Mouse (Mus musculus) limb, embryonic 15.5 days (tissue): ENCODE measurements around the gene Uap1. TPM values are rescaled to one million over a fixed set of nuclear protein-coding genes. Genes with fewer than 3 reads are reported as not detected.
"Not testable (repeated sequence)": the region's sequence is repeated elsewhere in the genome, so short reads cannot be mapped to it uniquely, and the experiment has no call there.

Source experiments
- ATAC-seq: fragments of 200-750 bp; cut with Nextera tagmentation; 2 replicates; pipeline ENCODE4 v1.8.0; 2017; ENCODE audit warnings: low read depth, moderate TSS enrichment; ENCODE audit not compliant: insufficient number of reproducible peaks, low FRiP score, low TSS enrichment
- H3K27ac ChIP-seq: fragments of 300-500 bp; sonication (generic); 2 replicates; pipeline ENCODE4 v1.5.1; 2015; ENCODE audit warnings: moderate library complexity, mild to moderate bottlenecking, inconsistent platforms
- H3K27me3 ChIP-seq: fragments of 300-500 bp; sonication (generic); 2 replicates; pipeline ENCODE4 v1.6.1; 2015; ENCODE audit warnings: inconsistent platforms
- H3K36me3 ChIP-seq: fragments of 300-500 bp; sonication (generic); 2 replicates; pipeline ENCODE4 v1.6.1; 2015; ENCODE audit warnings: inconsistent platforms
- H3K4me1 ChIP-seq: fragments of 300-500 bp; sonication (generic); 2 replicates; pipeline ENCODE4 v1.6.1; 2015; ENCODE audit warnings: inconsistent platforms
- H3K4me2 ChIP-seq: fragments of 300-500 bp; sonication (generic); 2 replicates; pipeline ENCODE4 v1.6.1; 2015; ENCODE audit warnings: mild to moderate bottlenecking, inconsistent platforms
- H3K4me3 ChIP-seq: fragments of 300-500 bp; sonication (generic); 2 replicates; pipeline ENCODE4 v1.5.1; 2015; ENCODE audit warnings: mild to moderate bottlenecking, inconsistent platforms
- H3K9ac ChIP-seq: fragments of 300-500 bp; sonication (generic); 2 replicates; pipeline ENCODE4 v1.6.1; 2015; ENCODE audit warnings: inconsistent platforms
- H3K9me3 ChIP-seq: fragments of 300-500 bp; sonication (generic); 2 replicates; pipeline ENCODE4 v1.6.1; 2016; ENCODE audit warnings: inconsistent platforms
- WGBS: fragments of 180-500 bp; shearing (Covaris S2); methylation state at CpG from one replicate; pipeline ENCODE4 v1.1.7; 2015; 5-methylcytosine and 5-hydroxymethylcytosine counted together
- polyA plus RNA-seq: library from polyadenylated mRNA; unstranded; fragments of >200 nt; fragmentation: Nextera tagmentation; extraction: Ambion mirVana; gene quantifications from 2 replicates; pipeline ENCODE4 v1.2.1, GENCODE M21; 2015

Uap1 gene
- polyA plus RNA-seq, 1 experiment from 2014 or later = 75.7 TPM

- Histone ChIP-seq H3K27ac (peak overlapping the region; percentile 98), H3K4me3 (peak overlapping the region; percentile 50), H3K9me3 (no peaks in the 10 kb centered on the region), H3K27me3 (no peaks in the 10 kb centered on the region), H3K4me2 (peak overlapping the region; percentile 57), H3K4me1 (peaks cover 31% of the 10 kb centered on the region), H3K36me3 (no peaks in the 10 kb centered on the region), H3K9ac (peak overlapping the region; percentile 52)
- peak; percentile 53; the same call in 1 of the 2 replicates for ATAC-seq
- 29% methylated on average over 19 of the region's 19 CpGs for WGBS
Measured at GRCm38 (mm10) chr1:170109776-170110515, 64.8 kb downstream of the Uap1 start.

- not testable (repeated sequence) for H3K9me3 ChIP-seq, H3K4me3 ChIP-seq, H3K27me3 ChIP-seq, H3K9ac ChIP-seq, ATAC-seq, H3K27ac ChIP-seq, H3K36me3 ChIP-seq, H3K4me2 ChIP-seq
- WGBS = 93% methylated on average over 6 of the region's 6 CpGs
- peaks cover 10% of the 10 kb centered on the region for H3K4me1 ChIP-seq
Measured at GRCm38 (mm10) chr1:170102814-170103213, 71.9 kb downstream of the Uap1 start.

Other genes with a start within 250 kb of the Uap1 start
- 0.13 TPM in 1 of 2 replicates, not detected in the other for gene Ccdc190, start 246.3 kb downstream of the Uap1 start, polyA plus RNA-seq
- gene Hsd17b7, start 205.7 kb downstream of the Uap1 start, polyA plus RNA-seq = 22.0 and 22.9 TPM in 2 replicates
- gene Ddr2, start 64.2 kb downstream of the Uap1 start, polyA plus RNA-seq = 87.3 and 91.8 TPM in 2 replicates
- gene Uhmk1, start 40.4 kb upstream of the Uap1 start, polyA plus RNA-seq = 4.9 and 6.7 TPM in 2 replicates
- not detected in 2 replicates for gene Sh2d1b2, start 57.8 kb upstream of the Uap1 start, polyA plus RNA-seq
- gene Sh2d1b1, start 102.4 kb upstream of the Uap1 start, polyA plus RNA-seq = 0.13 and 0.24 TPM in 2 replicates
- 3.0 TPM in 2 replicates for gene Gm7694, start 131.4 kb upstream of the Uap1 start, polyA plus RNA-seq
- gene Spata46, start 133.8 kb upstream of the Uap1 start, polyA plus RNA-seq = 0.71 and 1.00 TPM in 2 replicates